Mouse (Mus musculus) midbrain, embryonic 10.5 days (tissue): ENCODE measurements around the gene Phtf1. TPM values are rescaled to one million over a fixed set of nuclear protein-coding genes. Genes with fewer than 3 reads are reported as not detected.

Source experiments
- DNase-seq: peaks from one replicate; pipeline ENCODE4 v3.0.0-alpha.2; 2017; ENCODE audit warnings: low spot score
- H3K27ac ChIP-seq: fragments of 300-500 bp; sonication (generic); replicated peaks from 2 replicates; pipeline ENCODE4 v1.5.1; 2016; ENCODE audit warnings: mild to moderate bottlenecking
- H3K27me3 ChIP-seq: fragments of 300-500 bp; sonication (generic); 2 replicates; pipeline ENCODE4 v1.6.1; 2016; ENCODE audit warnings: low read depth, mild to moderate bottlenecking; ENCODE audit not compliant: poor library complexity, severe bottlenecking
- H3K36me3 ChIP-seq: fragments of 300-500 bp; sonication (generic); 2 replicates; pipeline ENCODE4 v1.6.1; 2016; ENCODE audit warnings: mild to moderate bottlenecking, moderate library complexity
- H3K4me1 ChIP-seq: fragments of 300-500 bp; sonication (generic); 2 replicates; pipeline ENCODE4 v1.6.1; 2016
- H3K4me3 ChIP-seq: fragments of 300-500 bp; sonication (generic); 2 replicates; pipeline ENCODE4 v1.5.1; 2016; ENCODE audit warnings: mild to moderate bottlenecking, moderate library complexity
- H3K9me3 ChIP-seq: fragments of 300-500 bp; sonication (generic); replicated peaks from 2 replicates; pipeline ENCODE4 v1.6.1; 2016; ENCODE audit warnings: mild to moderate bottlenecking
- WGBS: fragments of 180-500 bp; shearing (Covaris S2); methylation state at CpG from one replicate; pipeline ENCODE4 v1.1.7; 2016; 5-methylcytosine and 5-hydroxymethylcytosine counted together
- polyA plus RNA-seq: library from polyadenylated mRNA; unstranded; fragments of >200 nt; fragmentation: Nextera tagmentation; extraction: Ambion mirVana; gene quantifications from 2 replicates; pipeline ENCODE4 v1.2.1, GENCODE M21; 2016

Phtf1 gene
- polyA plus RNA-seq, 1 experiment from 2014 or later, result 36.1 TPM

GRCm38 (mm10) chr3:103989352-103989751, 21.4 kb downstream of the Phtf1 start:
- peaks cover 89% of the 10 kb centered on the region for H3K36me3 ChIP-seq
- no peak for DNase-seq

GRCm38 (mm10) chr3:103991271-103991670, 23.4 kb downstream of the Phtf1 start:
- no peak overlapping the region for H3K4me3 ChIP-seq
- H3K4me1 ChIP-seq, result no peaks in the 10 kb centered on the region
- H3K27ac ChIP-seq, result no peak overlapping the region
- H3K9me3 ChIP-seq, result no peaks in the 10 kb centered on the region
- H3K36me3 ChIP-seq, result peaks cover 93% of the 10 kb centered on the region
- 93% methylated on average over 3 of the region's 3 CpGs for WGBS
- no peaks in the 10 kb centered on the region for H3K27me3 ChIP-seq
- no peak for DNase-seq

More at GRCm38 (mm10) chr3:103989352-103989751, 21.4 kb downstream of the Phtf1 start:
- no peak overlapping the region for H3K4me3 ChIP-seq
- H3K4me1 ChIP-seq, result no peaks in the 10 kb centered on the region
- WGBS, result 93% methylated on average over 4 of the region's 4 CpGs
- H3K27ac ChIP-seq, result no peak overlapping the region
- H3K9me3 ChIP-seq, result no peaks in the 10 kb centered on the region
- no peaks in the 10 kb centered on the region for H3K27me3 ChIP-seq

DNA sequence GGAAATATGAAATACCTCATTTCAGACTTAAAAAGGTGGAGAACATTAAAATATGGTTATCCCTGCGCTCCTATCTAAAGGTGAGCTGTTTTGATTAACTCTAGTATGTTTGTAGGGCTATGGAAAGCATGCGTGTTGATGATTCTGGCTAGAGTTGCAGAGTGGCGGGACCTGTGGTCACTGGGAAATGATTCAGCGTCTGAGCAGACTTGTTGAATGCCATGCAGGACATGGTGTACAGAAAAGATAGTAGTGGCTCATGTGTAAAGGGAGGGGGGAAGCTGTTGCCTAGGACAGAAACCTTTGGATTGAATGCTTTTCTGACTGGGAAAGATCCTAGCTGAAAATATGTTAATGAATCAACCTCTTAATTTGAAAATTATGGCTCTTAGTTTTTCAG, 30.8 kb downstream of the Phtf1 start:
- Histone ChIP-seq H3K9me3 (no peaks in the 10 kb centered on the region), H3K27me3 (no peaks in the 10 kb centered on the region), H3K4me3 (no peak overlapping the region), H3K4me1 (no peaks in the 10 kb centered on the region), H3K27ac (no peak overlapping the region), H3K36me3 (peaks cover 98% of the 10 kb centered on the region)
- WGBS, result 94% methylated on average over 4 of the region's 4 CpGs
- DNase-seq, result no peak

DNA sequence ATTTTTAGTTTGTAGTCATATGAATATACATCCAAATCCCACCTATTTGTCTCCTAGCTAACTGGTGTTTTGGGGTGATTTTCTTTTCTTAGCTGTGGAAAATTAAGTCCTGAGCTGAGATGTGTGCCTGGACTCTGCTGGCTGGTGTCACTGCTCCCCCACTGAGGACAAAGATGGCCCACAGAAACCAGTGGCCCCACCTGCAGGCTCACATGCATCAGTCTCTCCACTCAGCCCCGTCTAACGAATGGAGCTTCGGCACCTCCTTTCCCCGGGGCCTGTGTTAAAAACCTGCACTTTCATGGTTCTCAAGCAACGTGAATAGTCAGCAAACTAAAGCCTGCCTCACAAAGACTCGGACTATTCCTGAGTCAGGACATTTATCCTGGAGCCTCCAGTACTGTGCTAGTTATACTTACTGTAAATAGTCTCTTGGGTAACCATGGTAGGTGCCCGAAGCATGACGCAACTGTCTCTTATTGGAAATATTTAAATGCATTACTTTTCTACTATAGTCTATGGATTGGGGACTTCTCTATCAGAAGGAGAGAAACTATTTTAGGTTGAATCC, 39.1 kb downstream of the Phtf1 start:
- Histone ChIP-seq H3K27ac (no peak overlapping the region), H3K27me3 (no peaks in the 10 kb centered on the region), H3K4me3 (no peak overlapping the region), H3K4me1 (no peaks in the 10 kb centered on the region), H3K36me3 (peaks cover 78% of the 10 kb centered on the region), H3K9me3 (no peaks in the 10 kb centered on the region)
- 93% methylated on average over 8 of the region's 8 CpGs for WGBS
- DNase-seq, result no peak

DNA sequence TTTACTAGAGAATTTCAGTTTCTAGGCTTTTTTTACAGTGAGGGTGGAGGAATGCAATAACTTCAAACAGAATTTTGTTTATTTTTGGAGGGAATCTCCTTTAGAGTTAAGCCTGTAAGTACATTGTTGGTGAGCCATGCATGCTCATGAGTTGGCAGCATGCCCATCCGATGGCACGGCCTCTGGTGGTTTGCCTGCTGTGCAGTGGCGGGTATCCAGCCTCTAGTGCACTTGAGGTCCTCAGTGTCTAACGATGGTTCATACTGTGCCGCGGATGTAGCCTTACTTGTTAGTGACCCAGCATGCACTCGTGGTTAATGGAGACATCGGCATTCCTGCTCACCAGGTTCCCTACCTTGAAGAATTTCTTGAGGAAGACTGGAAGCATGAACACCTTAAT, 39.6 kb downstream of the Phtf1 start:
- WGBS, result 95% methylated on average over 8 of the region's 8 CpGs
- peaks cover 76% of the 10 kb centered on the region for H3K36me3 ChIP-seq

DNA sequence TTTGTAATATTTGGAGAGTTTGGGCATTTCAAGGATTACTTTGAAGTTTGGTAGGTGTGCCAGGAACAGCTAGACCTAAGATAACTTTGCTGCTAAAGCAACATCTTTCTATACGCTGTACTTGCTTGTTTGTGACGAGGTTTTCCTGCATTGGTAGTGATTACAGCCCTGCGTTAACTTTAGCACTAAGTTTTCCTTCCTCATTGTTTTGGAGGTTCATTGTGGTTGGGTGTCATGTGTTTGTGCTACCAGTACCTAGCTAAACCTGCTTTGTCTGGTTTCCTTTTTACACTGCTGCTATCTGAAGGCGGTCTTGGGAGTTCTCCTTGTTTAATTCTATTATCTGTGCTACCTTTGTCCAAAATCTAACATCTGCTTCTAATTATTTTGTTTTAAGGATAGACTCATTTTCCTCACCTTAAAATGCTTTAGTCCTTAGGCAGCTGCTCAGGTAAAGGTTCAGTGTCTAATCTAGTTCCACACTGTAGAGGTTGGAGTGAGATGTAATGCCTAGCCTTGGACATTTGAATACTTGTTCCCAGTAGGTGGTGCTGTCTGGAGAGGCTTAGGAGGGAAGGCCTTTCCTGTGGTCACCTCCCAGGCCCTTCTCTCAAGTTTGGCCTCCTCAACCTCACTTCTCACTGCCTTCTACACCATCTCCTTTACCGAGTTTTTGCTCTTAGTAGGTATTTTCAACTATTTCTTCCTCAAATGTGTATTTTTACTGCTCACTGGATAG, 42.2 kb downstream of the Phtf1 start:
- Histone ChIP-seq H3K4me3 (no peak overlapping the region), H3K4me1 (no peaks in the 10 kb centered on the region), H3K36me3 (peaks cover 60% of the 10 kb centered on the region), H3K9me3 (no peaks in the 10 kb centered on the region), H3K27me3 (no peaks in the 10 kb centered on the region), H3K27ac (no peak overlapping the region)
- DNase-seq, result no peak
- 93% methylated on average over 5 of the region's 5 CpGs for WGBS

More for the DNA sequence above, 39.6 kb downstream of the Phtf1 start:
- Histone ChIP-seq H3K4me1 (no peaks in the 10 kb centered on the region), H3K4me3 (no peak overlapping the region), H3K27me3 (no peaks in the 10 kb centered on the region), H3K9me3 (no peaks in the 10 kb centered on the region), H3K27ac (no peak overlapping the region)
- no peak for DNase-seq

- 92% methylated on average over 2 of the region's 2 CpGs for whole genome bisulfite sequencing
- no peak for DNase-seq
- Histone ChIP-seq H3K27ac (no peak overlapping the region), H3K27me3 (no peaks in the 10 kb centered on the region), H3K36me3 (peaks cover 59% of the 10 kb centered on the region), H3K4me1 (no peaks in the 10 kb centered on the region), H3K4me3 (no peak overlapping the region), H3K9me3 (no peaks in the 10 kb centered on the region)
Measured at GRCm38 (mm10) chr3:104011972-104012371, 44.1 kb downstream of the Phtf1 start.

DNA sequence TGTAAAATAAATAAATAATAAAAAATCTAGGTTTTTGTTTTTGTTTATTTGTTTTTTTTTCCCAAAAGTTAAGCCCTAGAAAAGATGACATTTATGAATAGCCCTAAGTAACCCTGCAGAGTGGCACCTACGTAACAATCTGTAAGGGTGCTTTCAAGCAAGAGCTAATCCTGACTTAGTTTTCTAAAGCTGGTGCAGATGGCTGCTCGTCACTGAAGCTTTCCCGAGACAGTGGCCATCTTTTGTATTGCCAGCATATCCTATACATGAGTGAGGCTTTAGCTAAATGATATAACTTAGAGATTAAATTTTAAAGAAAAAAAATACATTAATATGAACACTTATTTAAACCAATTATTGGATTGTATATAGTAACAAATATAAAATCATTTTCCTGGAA, 50.0 kb downstream of the Phtf1 start:
- H3K9me3 ChIP-seq, result no peaks in the 10 kb centered on the region
- peaks cover 66% of the 10 kb centered on the region for H3K36me3 ChIP-seq
- no peaks in the 10 kb centered on the region for H3K27me3 ChIP-seq
- H3K4me1 ChIP-seq, result no peaks in the 10 kb centered on the region
- H3K4me3 ChIP-seq, result no peak overlapping the region
- DNase-seq, result no peak
- 74% methylated on average over 3 of the region's 3 CpGs for WGBS
- H3K27ac ChIP-seq, result no peak overlapping the region

DNA sequence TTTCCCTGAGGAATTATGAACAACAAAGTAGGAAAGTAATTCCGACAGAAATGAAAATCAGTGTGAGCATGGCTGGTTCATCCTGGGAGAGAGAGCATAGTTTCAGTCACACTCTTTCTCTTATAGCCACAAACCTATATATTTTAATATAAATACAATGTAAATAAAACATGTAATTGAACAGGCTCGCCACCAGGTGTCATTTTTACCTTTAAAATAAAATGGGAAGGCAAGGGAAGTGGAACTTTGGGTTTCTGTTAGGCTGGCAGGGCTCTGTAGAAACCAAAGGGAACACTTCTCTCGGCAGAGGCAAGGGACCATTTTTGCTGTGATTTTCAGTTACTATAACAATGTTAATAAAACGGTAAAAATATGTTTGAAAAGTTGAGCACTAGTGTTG, 51.5 kb downstream of the Phtf1 start:
- 75% methylated on average over 4 of the region's 4 CpGs for WGBS
- DNase-seq, result no peak
- peaks cover 68% of the 10 kb centered on the region for H3K36me3 ChIP-seq

GRCm38 (mm10) chr3:104020101-104020500, 52.2 kb downstream of the Phtf1 start:
- no peaks in the 10 kb centered on the region for H3K4me1 ChIP-seq
- 89% methylated on average over 12 of the region's 12 CpGs for WGBS
- no peaks in the 10 kb centered on the region for H3K9me3 ChIP-seq
- H3K4me3 ChIP-seq, result no peak overlapping the region
- DNase-seq, result no peak
- no peak overlapping the region for H3K27ac ChIP-seq
- peaks cover 62% of the 10 kb centered on the region for H3K36me3 ChIP-seq
- H3K27me3 ChIP-seq, result no peaks in the 10 kb centered on the region

More for the DNA sequence above, 51.5 kb downstream of the Phtf1 start:
- Histone ChIP-seq H3K4me1 (no peaks in the 10 kb centered on the region), H3K27ac (no peak overlapping the region), H3K9me3 (no peaks in the 10 kb centered on the region), H3K27me3 (no peaks in the 10 kb centered on the region), H3K4me3 (no peak overlapping the region)

GRCm38 (mm10) chr3:104026938-104027337, 59.0 kb downstream of the Phtf1 start:
- Histone ChIP-seq H3K36me3 (peaks cover 29% of the 10 kb centered on the region), H3K4me3 (no peak overlapping the region), H3K9me3 (no peaks in the 10 kb centered on the region), H3K4me1 (0 out of 2 replicates have a peak, but pooled peaks cover 9% of the 10 kb centered on the region), H3K27ac (no peak overlapping the region), H3K27me3 (no peaks in the 10 kb centered on the region)
- DNase-seq, result no peak
- WGBS, result 65% methylated on average over 3 of the region's 3 CpGs

DNA sequence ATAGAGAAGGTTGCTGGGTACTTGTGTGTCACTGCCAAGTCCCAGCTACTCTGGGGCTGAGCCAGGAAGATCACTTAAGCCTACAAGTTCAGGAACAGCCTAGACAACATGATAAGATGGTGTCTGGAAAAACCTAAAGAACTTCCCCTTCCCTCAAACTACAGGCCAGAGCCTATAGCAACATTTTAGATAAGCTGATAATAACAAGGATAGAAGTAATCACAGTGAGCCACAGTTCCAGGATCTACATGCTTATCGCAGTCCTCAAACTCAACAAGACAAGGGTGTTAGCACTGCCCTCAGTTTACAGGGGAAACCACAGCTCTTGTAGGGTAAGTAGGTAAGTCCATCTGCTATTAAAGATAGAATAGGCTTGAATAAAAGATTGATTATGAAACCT, 64.2 kb downstream of the Phtf1 start:
- no peaks in the 10 kb centered on the region for H3K9me3 ChIP-seq
- WGBS, result 93% methylated on average over 1 of the region's 1 CpGs
- no peak overlapping the region for H3K4me3 ChIP-seq
- H3K27me3 ChIP-seq, result no peaks in the 10 kb centered on the region
- no peak for DNase-seq
- peaks cover 3% of the 10 kb centered on the region; the same call in 1 of the 2 replicates for H3K36me3 ChIP-seq
- H3K27ac ChIP-seq, result no peak overlapping the region
- H3K4me1 ChIP-seq, result 0 out of 2 replicates have a peak, but pooled peaks cover 6% of the 10 kb centered on the region

GRCm38 (mm10) chr3:104032747-104033146, 64.8 kb downstream of the Phtf1 start:
- WGBS, result 94% methylated on average over 1 of the region's 1 CpGs
- H3K4me3 ChIP-seq, result no peak overlapping the region
- no peaks in the 10 kb centered on the region for H3K9me3 ChIP-seq
- H3K27ac ChIP-seq, result no peak overlapping the region
- no peaks in the 10 kb centered on the region for H3K27me3 ChIP-seq
- DNase-seq, result no peak
- H3K4me1 ChIP-seq, result no peaks in the 10 kb centered on the region
- H3K36me3 ChIP-seq, result 0 out of 2 replicates have a peak, but pooled peaks cover 3% of the 10 kb centered on the region
